Mouse (Mus musculus): Measurements from ENCODE around the gene Iars2. TPM values are rescaled to one million over a fixed set of nuclear protein-coding genes. Genes with fewer than 3 reads are reported as not detected.

Gene Iars2
- polyA plus RNA-seq (2012), result 0.16 and 0.29 TPM in 2 replicates

- no peak for TF ChIP-seq TAL1 (IDR thresholded peaks at IDR 0.05; ENCODE audit: low read length)
- TF ChIP-seq GATA1 (IDR thresholded peaks at IDR 0.05; ENCODE audit: low read length), result no peak
- Histone ChIP-seq H3K27me3 (ENCODE audit: control insufficient read depth) (no peaks in the 10 kb centered on the region), H3K36me3 (ENCODE audit: control insufficient read depth) (peaks cover 33% of the 10 kb centered on the region), H3K4me1 (ENCODE audit: control insufficient read depth) (peaks cover 41% of the 10 kb centered on the region), H3K4me3 (replicated peaks) (peak within 1 kb of the TSS; percentile 89), H3K9me3 (ENCODE audit: control insufficient read depth, low read length) (no peaks in the 10 kb centered on the region)
Observed at GRCm38 (mm10) chr1:185328721-185329610, at the start of gene Iars2. Gene Iars2, minus strand, starts transcription at chr1:185329396.

GRCm38 (mm10) chr1:185377429-185377828 lies 48.2 kb upstream of the Iars2 start:
- H3K4me1 ChIP-seq (ENCODE audit: control insufficient read depth), result no peaks in the 10 kb centered on the region

GRCm38 (mm10) chr1:185376390-185376789 lies 47.2 kb upstream of the Iars2 start:
- H3K9me3 ChIP-seq (ENCODE audit: control insufficient read depth, low read length), result no peaks in the 10 kb centered on the region
- H3K36me3 ChIP-seq (ENCODE audit: control insufficient read depth), result peaks cover 100% of the 10 kb centered on the region
- no peaks in the 10 kb centered on the region for H3K27me3 ChIP-seq (ENCODE audit: control insufficient read depth)
- no peak for TF ChIP-seq GATA1 (IDR thresholded peaks at IDR 0.05; ENCODE audit: low read length)
- no peak for TF ChIP-seq TAL1 (IDR thresholded peaks at IDR 0.05; ENCODE audit: low read length)
- no peak overlapping the region for H3K4me3 ChIP-seq (replicated peaks)
- no peaks in the 10 kb centered on the region for H3K4me1 ChIP-seq (ENCODE audit: control insufficient read depth)

More at GRCm38 (mm10) chr1:185377429-185377828, 48.2 kb upstream of the Iars2 start:
- H3K36me3 ChIP-seq (ENCODE audit: control insufficient read depth), result peaks cover 97% of the 10 kb centered on the region
- no peaks in the 10 kb centered on the region for H3K9me3 ChIP-seq (ENCODE audit: control insufficient read depth, low read length)
- H3K4me3 ChIP-seq (replicated peaks), result no peak overlapping the region
- TF ChIP-seq TAL1 (IDR thresholded peaks at IDR 0.05; ENCODE audit: low read length) (no peak), GATA1 (IDR thresholded peaks at IDR 0.05; ENCODE audit: low read length) (no peak)
- H3K27me3 ChIP-seq (ENCODE audit: control insufficient read depth), result no peaks in the 10 kb centered on the region

- TF ChIP-seq GATA1 (IDR thresholded peaks at IDR 0.05; ENCODE audit: low read length), result no peak
- TF ChIP-seq TAL1 (IDR thresholded peaks at IDR 0.05; ENCODE audit: low read length), result no peak
- no peak overlapping the region for H3K4me3 ChIP-seq (replicated peaks)
- no peaks in the 10 kb centered on the region for H3K27me3 ChIP-seq (ENCODE audit: control insufficient read depth)
- H3K36me3 ChIP-seq (ENCODE audit: control insufficient read depth), result peaks cover 73% of the 10 kb centered on the region
- no peaks in the 10 kb centered on the region for H3K9me3 ChIP-seq (ENCODE audit: control insufficient read depth, low read length)
- peaks cover 11% of the 10 kb centered on the region for H3K4me1 ChIP-seq (ENCODE audit: control insufficient read depth)
Observed at GRCm38 (mm10) chr1:185369979-185370378, 40.8 kb upstream of the Iars2 start.

- TF ChIP-seq TAL1 (IDR thresholded peaks at IDR 0.05; ENCODE audit: low read length), result no peak
- no peak for TF ChIP-seq GATA1 (IDR thresholded peaks at IDR 0.05; ENCODE audit: low read length)
- Histone ChIP-seq H3K27me3 (ENCODE audit: control insufficient read depth) (no peaks in the 10 kb centered on the region), H3K4me3 (replicated peaks) (no peak overlapping the region), H3K4me1 (ENCODE audit: control insufficient read depth) (peaks cover 27% of the 10 kb centered on the region), H3K36me3 (ENCODE audit: control insufficient read depth) (peaks cover 48% of the 10 kb centered on the region), H3K9me3 (ENCODE audit: control insufficient read depth, low read length) (no peaks in the 10 kb centered on the region)
Observed at GRCm38 (mm10) chr1:185367383-185367782, 38.2 kb upstream of the Iars2 start.

- peaks cover 19% of the 10 kb centered on the region for H3K36me3 ChIP-seq (ENCODE audit: control insufficient read depth)
- TF ChIP-seq TAL1 (IDR thresholded peaks at IDR 0.05; ENCODE audit: low read length), result no peak
- no peak for TF ChIP-seq GATA1 (IDR thresholded peaks at IDR 0.05; ENCODE audit: low read length)
- H3K4me3 ChIP-seq (replicated peaks), result peak overlapping the region; percentile 90
- no peaks in the 10 kb centered on the region for H3K9me3 ChIP-seq (ENCODE audit: control insufficient read depth, low read length)
- peaks cover 32% of the 10 kb centered on the region for H3K4me1 ChIP-seq (ENCODE audit: control insufficient read depth)
- H3K27me3 ChIP-seq (ENCODE audit: control insufficient read depth), result no peaks in the 10 kb centered on the region
Observed at GRCm38 (mm10) chr1:185364183-185364540, 35.0 kb upstream of the Iars2 start.

GRCm38 (mm10) chr1:185363526-185364182 lies 34.5 kb upstream of the Iars2 start:
- no peak for TF ChIP-seq GATA1 (IDR thresholded peaks at IDR 0.05; ENCODE audit: low read length)
- TF ChIP-seq TAL1 (IDR thresholded peaks at IDR 0.05; ENCODE audit: low read length), result no peak
- no peaks in the 10 kb centered on the region for H3K27me3 ChIP-seq (ENCODE audit: control insufficient read depth)
- peaks cover 19% of the 10 kb centered on the region for H3K36me3 ChIP-seq (ENCODE audit: control insufficient read depth)
- H3K4me3 ChIP-seq (replicated peaks), result peak overlapping the region; percentile 90
- no peaks in the 10 kb centered on the region for H3K9me3 ChIP-seq (ENCODE audit: control insufficient read depth, low read length)
- peaks cover 32% of the 10 kb centered on the region for H3K4me1 ChIP-seq (ENCODE audit: control insufficient read depth)

- TF ChIP-seq GATA1 (IDR thresholded peaks at IDR 0.05; ENCODE audit: low read length), result no peak
- no peak for TF ChIP-seq TAL1 (IDR thresholded peaks at IDR 0.05; ENCODE audit: low read length)
- Histone ChIP-seq H3K4me3 (replicated peaks) (peak within 1 kb of the TSS; percentile 90), H3K9me3 (ENCODE audit: control insufficient read depth, low read length) (no peaks in the 10 kb centered on the region), H3K4me1 (ENCODE audit: control insufficient read depth) (peaks cover 32% of the 10 kb centered on the region), H3K36me3 (ENCODE audit: control insufficient read depth) (peaks cover 17% of the 10 kb centered on the region), H3K27me3 (ENCODE audit: control insufficient read depth) (no peaks in the 10 kb centered on the region)
Observed at GRCm38 (mm10) chr1:185362677-185363520, 33.7 kb upstream of the Iars2 start, which contains the start of gene Eprs. Gene Eprs, plus strand, starts transcription at chr1:185363044.
